Mouse (Mus musculus): Measurements from ENCODE around the gene Prkag2.

DNA sequence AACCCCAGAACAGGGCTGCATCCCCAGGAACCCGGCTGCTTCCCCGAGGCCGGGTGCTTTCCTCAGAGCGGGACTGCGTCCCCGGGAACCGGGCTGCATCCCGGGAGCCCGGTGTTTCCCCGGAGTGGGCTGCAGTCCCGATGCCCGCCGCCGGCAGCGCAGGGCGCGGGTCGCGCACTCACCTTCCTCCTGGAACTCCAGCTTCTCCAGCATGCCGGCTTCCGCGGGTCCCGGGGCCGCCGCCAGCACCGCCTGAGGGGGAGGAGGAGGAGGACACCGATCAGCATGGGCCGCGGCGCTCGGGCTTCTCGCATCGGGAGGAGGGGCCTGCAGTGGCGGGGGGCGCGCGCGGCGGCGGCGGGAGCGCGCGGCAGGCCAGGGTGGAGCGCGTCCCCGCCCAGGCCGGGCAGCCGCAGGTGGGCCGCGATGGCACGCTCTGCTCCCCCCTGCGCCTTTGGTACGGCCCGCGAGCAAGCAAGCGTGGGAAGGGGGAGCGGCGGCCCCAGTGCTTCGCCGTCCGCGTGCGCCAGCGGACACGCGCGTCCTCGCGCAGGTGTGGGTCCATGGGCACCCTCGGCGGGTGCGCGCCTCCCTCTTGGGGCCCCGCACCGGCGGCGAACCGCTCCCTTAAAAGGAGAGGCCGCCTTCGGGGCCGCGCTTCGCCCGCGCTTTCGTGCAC is 192.2 kb downstream of the Prkag2 start:
- TF ChIP-seq CTCF (conservative IDR thresholded peaks at IDR 0.05; ENCODE audit: low read length) (no peak), POU5F1 (IDR thresholded peaks at IDR 0.05; ENCODE audit: borderline replicate concordance, low read length) (no peak), NANOG (IDR thresholded peaks at IDR 0.05; ENCODE audit: borderline replicate concordance, low read length) (no peak)

Data from E14TG2a.4 (cell line).